Mouse (Mus musculus): ENCODE results near the gene Itpr3.

Itpr3 gene

GRCm38 (mm10) chr17:27073126-27073525, 16.0 kb downstream of the Itpr3 start:
- no peak for DNase-seq

GRCm38 (mm10) chr17:27073778-27074177, 16.7 kb downstream of the Itpr3 start:
- no peak for DNase-seq

- no peak for DNase-seq
Measured at GRCm38 (mm10) chr17:27074236-27074635, 17.1 kb downstream of the Itpr3 start.

- DNase-seq: no peak
Measured at GRCm38 (mm10) chr17:27074849-27075745, 18.0 kb downstream of the Itpr3 start.

- no peak for DNase-seq
Measured at GRCm38 (mm10) chr17:27077133-27077532, 20.0 kb downstream of the Itpr3 start.

- no peak for DNase-seq
Measured at GRCm38 (mm10) chr17:27077920-27078319, 20.8 kb downstream of the Itpr3 start.

GRCm38 (mm10) chr17:27078499-27078898, 21.4 kb downstream of the Itpr3 start:
- DNase-seq: no peak

- DNase-seq: no peak
Measured at GRCm38 (mm10) chr17:27081868-27082267, 24.8 kb downstream of the Itpr3 start.

GRCm38 (mm10) chr17:27082796-27083195, 25.7 kb downstream of the Itpr3 start:
- no peak for DNase-seq

- DNase-seq: no peak
Measured at GRCm38 (mm10) chr17:27083601-27084000, 26.5 kb downstream of the Itpr3 start.

- DNase-seq: peak; percentile 15 to 62
Measured at GRCm38 (mm10) chr17:27085676-27086075, 28.6 kb downstream of the Itpr3 start.

GRCm38 (mm10) chr17:27087426-27087825, 30.3 kb downstream of the Itpr3 start:
- DNase-seq: peak in 1 of 2 experiments; percentile 13

GRCm38 (mm10) chr17:27090068-27090467, 33.0 kb downstream of the Itpr3 start:
- DNase-seq: no peak

- peak in 1 of 2 experiments; percentile 32 for DNase-seq
Measured at GRCm38 (mm10) chr17:27095690-27096089, 38.6 kb downstream of the Itpr3 start.

GRCm38 (mm10) chr17:27101675-27102074, 44.6 kb downstream of the Itpr3 start:
- no peak for DNase-seq

GRCm38 (mm10) chr17:27105698-27106470, 48.8 kb downstream of the Itpr3 start:
- no peak for DNase-seq

GRCm38 (mm10) chr17:27106745-27107144, 49.6 kb downstream of the Itpr3 start:
- DNase-seq: no peak

- no peak for DNase-seq
Measured at GRCm38 (mm10) chr17:27107936-27108335, 50.8 kb downstream of the Itpr3 start.

GRCm38 (mm10) chr17:27110072-27110471, 53.0 kb downstream of the Itpr3 start:
- no peak for DNase-seq

GRCm38 (mm10) chr17:27118676-27119539, 61.8 kb downstream of the Itpr3 start:
- no peak for DNase-seq

GRCm38 (mm10) chr17:27119540-27119895, 62.4 kb downstream of the Itpr3 start:
- no peak for DNase-seq

- DNase-seq: no peak
Measured at GRCm38 (mm10) chr17:27119954-27120353, 62.9 kb downstream of the Itpr3 start.

- peak in 1 of 2 experiments; percentile 65 for DNase-seq
Measured at GRCm38 (mm10) chr17:27120561-27121024, 63.5 kb downstream of the Itpr3 start.

Data from kidney, adult 8-10 months (tissue).